Mouse (Mus musculus) C2C12 (cell line): ENCODE results near the gene Dcaf8.

Source experiments
- CTCF ChIP-seq: IDR thresholded peaks from one replicate; pipeline ENCODE4 v1.5.1; 2011; ENCODE audit not compliant: control insufficient read depth, insufficient read depth, insufficient read length
- MAX ChIP-seq: IDR thresholded peaks from one replicate; pipeline ENCODE4 v1.6.1; 2011; ENCODE audit warnings: mild to moderate bottlenecking, control low read depth

GRCm38 (mm10) chr1:172203566-172203965 is 55.7 kb downstream of the Dcaf8 start:
- no peak for TF ChIP-seq CTCF
- TF ChIP-seq MAX = no peak
